Mouse (Mus musculus): ENCODE data around the gene Otc.

Otc gene

DNA sequence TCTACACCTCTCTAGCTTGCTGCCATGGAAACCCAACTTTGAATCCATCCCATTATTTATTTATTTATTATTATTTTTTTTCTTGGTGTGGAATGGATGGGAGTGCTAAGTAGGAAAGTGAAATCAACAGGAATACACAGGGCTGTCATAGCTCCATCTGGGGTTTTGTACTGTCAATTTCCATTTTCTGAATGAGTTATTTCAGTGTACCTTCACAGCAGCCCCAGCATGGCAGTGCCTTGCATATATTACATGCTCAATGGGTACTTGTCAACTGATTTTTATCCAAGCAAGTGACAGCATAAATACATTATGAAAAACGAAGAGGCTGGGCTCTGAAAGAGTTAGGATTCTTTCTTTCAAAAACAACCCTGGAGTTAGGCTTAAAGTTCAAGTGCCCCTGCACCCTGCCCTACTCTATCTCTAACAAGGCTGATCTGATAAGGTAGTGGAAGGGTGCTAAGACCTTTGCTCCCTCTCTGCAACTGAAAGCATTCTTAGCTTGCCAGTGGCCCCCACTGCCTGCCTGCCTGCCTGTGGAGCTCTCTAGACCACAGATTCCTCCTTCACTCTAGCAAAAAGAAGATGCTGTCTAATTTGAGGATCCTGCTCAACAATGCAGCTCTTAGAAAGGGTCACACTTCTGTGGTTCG lies at the start of gene Otc:
Otc (plus strand) TSS at position 454 of the 653 bp plus-strand sequence.
- no peak for DNase-seq (ENCODE audit: low read depth, low spot score)

DNA sequence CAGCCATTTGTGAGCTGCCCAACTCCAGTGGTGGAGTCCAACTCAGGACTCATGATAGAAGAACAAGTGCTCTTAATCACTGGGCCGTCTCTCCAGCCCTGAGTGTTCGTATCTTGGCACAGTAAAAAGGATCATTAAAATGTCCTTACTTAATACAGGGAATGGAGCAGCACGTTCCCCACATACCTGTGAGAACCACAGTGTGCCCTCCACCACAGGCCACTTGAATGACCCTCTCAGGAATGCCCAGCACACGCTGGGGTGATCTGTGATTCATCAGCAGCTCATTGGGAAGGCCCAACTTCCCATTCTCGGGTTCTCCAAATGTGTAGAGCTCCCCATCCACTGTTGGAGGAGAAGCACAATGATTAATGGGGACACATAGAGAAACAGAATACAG lies 46.2 kb upstream of the Otc start:
- no peak for DNase-seq (ENCODE audit: low read depth, low spot score)

DNA sequence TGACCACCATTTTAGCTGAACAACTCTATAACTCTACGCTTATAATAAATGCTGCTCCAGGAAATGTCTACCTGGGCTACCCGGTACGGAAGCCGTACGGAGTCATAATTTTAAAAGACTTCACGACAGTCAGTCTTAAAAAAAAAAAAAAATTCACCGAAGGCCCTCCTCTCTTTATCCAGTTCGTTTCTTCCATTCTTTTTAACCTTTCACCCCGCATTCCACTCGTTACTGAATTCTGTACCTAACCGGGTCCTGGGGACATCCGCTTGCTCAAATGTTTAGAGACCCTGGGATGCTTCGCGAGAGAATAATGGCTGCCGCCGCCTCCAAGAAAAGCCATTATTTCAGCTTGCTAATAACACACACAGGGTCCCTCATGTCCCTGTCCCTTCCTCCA lies 36.1 kb upstream of the Otc start:
- peak; percentile 40 for DNase-seq (ENCODE audit: low read depth, low spot score)

DNA sequence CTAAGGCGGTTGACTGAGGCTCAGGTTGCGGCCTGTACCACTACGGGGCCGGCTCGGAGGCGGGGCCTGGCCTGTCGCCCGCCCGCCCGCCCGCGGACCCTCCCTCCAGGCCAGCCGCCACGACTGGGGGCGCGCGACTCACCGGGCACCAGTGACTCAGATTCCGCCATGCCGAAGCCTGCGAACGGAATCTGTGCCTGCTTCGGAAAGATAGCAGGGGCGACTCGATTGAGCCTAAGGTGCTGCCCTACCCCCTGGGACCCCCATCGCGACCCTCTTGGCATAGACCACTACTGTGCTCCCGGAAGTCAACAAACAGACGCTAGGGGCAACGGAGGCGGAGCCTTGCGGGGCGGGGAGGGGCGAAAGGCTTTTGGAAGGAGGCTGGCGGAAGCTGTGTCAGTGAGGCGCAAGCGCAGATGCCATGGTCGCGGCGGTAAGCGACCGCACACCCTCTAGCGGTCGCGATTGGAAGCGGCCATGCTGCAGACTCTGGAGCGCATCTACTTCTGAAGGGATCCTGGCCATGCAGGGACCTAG lies 35.6 kb upstream of the Otc start, which contains the start of gene Rpgr:
Rpgr (minus strand) TSS at position 511 of the 540 bp plus-strand sequence.
- peak; percentile 88 for DNase-seq (ENCODE audit: low read depth, low spot score)

DNA sequence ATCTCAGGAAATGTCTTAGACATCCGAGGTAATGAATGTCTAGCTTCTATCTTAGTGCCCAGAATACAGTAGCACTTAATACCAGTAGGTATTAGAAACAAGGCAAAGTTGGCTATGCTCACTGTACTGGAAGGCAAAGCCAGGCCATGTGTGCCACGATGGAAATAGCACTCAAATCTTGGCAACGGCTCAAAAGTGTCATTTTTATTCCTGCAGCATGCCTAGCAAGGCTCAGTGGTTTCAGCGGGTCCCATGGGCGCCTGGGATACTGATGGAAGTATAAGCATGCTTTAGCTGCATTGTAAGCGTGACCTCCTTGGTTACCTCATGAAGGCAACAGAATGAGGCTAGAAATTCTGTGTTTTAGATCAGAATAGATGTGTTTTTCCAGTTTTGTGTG lies 32.8 kb upstream of the Otc start:
- DNase-seq (ENCODE audit: low read depth, low spot score): peak; percentile 25

DNA sequence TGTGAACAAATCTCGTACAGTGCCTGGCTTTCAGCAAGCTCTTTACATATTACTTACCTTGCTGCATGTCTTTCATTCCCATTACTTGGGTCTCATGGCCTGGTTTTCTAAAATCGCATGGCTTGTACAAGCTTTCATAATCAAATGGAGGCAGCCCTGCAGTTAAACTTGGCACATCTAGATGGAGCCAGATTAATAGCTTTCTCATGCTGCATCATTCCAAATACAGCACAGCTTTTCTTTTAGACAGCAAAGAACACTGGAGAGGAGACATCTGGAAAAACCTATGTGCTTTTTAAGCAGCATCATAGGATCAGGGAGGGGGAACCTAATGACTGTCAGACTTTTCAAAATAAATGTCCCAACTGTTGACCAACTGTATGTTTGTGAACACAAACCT lies 19.1 kb upstream of the Otc start:
- DNase-seq (ENCODE audit: low read depth, low spot score): peak; percentile 33

DNA sequence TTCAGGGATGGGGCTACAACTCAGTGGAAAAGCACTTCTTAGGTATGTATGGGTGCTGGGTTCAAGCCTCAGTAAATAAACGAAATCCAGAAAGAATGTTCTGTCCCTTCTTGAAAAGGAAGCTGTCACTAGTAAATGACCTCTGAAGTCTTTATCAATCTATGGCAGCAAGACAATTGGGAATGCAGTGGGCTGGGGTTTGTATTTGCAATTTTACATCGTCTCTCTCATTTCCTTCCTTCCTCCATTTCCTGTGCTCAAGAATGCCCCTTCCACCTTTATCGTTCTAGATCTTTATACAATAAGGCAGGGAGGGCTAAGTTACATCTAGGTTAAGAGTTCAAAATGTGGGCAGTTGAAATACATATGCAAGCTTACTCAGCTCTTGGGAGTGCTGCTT lies 17.5 kb upstream of the Otc start:
- no peak for DNase-seq (ENCODE audit: low read depth, low spot score)

DNA sequence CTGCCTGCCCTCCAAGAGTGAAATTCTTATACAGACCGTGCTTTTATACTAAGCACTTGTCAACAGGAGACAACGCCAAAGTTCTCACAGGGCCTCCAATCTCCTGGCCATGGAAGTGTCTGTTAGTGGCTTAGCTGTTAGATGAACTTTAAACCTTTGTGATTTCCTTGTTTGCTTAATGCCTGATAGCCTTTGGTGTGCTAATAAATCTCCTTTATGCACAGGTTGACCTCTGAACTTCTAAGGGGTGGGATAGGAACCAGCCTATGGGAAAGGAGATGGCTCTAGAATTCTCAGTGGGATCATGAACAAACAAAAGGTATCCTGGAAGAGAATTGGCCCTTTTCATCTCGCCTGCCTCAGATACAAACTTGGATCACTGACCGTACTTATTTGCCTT lies 12.6 kb upstream of the Otc start:
- no peak for DNase-seq (ENCODE audit: low read depth, low spot score)

DNA sequence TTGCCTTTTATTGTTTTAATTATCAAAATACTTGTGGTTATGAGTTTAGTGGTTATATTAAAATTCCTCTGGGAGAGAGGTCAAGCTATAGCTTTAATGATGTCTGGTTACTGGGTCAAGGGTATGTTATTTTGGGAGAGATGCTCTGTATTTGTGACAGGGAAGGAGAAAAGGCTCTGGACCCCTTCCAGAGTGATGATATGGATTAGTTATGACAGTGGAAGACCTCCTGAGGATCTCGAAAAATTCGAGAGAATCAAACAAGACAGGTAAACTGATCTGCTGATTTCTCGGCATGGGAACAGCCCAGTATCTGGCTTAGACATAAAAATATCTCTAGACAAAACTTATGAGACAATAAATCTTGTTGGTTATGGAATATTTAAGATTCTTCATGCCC lies 8.2 kb upstream of the Otc start:
- no peak for DNase-seq (ENCODE audit: low read depth, low spot score)

DNA sequence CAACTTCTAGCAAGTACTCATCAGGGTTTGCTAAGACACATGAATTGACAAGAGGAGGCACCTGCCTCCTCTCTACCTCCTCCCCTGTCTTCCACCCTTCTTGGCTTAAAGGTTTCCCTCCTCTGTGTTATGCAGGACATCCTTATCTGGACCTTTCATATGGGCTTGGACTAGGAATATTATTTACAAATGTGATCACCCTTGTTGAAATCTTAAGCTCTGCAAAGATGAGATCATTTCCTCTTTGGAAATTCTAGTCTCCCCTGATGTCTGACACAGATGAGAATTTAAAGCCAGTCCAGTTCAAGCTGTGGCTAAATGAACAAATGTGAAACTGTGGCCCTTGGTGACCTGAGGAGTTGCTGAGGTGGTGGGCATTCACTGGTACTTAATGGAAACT lies 748 bp upstream of the Otc start:
- no peak for DNase-seq (ENCODE audit: low read depth, low spot score)

DNA sequence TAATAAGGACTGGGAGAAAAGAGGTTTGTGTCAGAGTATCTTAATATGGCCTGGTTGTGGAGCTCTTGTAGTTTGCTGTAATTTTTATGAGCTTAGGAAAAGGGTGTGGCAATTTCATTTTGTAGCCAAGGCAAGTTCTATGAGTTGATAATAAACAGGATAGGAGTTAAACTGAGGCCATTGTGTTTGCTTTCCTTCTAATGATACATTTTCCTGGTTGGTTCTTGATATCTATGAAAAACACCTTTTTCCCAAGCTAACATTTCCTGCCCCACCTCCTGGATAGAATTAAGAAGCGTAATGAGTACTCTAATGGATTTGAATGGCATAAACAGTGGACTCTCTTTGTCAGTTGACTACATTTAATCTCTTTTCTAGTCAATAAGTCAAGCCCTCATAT lies 5.7 kb downstream of the Otc start:
- no peak for DNase-seq (ENCODE audit: low read depth, low spot score)

DNA sequence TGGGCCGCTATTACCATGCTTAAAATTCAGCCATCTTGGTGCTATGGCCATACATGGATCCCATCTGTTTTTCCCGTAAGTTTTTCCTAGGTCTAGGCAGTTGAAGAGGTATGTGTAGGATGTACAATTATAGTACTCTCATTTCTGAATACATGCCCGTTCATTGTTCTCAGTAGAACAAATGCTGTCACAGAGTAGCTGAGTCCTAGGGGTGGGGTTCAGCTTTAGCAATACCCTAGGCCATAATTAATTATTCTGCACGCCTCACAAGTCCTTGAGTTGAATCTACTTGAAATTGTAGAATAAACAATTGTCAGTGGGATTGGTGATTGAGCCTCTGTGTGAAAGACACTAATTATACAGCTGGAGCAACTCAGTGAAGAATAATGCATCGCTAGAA lies 6.2 kb downstream of the Otc start:
- DNase-seq (ENCODE audit: low read depth, low spot score): no peak

DNA sequence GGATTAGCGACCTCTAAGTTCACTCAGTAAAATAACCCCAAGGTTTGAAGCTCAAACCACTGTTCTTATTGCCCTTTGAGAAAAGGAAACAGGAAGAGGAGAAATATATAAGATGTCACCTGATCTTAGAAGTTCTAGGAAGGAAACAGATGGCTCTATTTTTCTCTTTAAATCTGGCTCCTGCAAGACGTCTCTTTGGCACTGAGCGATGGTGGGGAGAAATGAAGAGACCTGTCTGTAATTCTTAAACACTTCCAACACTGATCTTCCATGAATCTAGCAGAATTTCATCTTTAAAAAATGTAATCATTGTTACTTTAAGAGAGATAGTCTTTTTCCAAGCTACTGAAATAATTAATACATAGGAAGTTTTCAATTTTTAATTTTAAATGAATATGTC lies 16.2 kb downstream of the Otc start:
- DNase-seq (ENCODE audit: low read depth, low spot score): no peak

DNA sequence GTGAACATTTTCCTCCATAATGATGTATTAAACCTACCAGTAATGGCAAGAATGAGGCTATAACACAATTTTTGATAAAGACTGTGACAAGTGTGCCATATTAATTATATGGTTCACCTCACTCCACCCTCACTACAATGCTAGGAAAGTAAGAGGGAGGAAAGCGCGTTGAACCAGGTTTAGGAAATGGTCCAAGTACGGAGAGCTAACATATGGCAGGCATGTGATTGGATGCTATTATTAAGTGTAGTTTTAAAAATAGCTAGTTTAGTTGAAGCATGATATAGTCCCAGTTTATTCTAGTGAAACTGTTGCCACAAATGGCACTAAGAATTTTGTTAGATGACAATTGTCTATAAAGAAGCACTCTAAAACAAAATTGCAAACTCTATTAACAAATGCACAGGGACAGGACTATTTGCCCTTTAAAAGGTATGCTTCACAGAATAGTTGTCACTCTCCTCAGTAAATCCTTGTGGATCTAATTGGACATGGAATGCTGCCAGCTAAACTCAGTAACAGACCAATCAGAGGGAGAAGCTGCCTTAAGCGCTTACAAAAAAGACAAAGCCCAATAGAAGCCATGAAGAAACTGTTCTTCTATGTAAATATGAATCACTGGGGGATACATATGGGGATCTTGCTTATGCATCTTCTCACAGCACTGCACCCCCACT lies 16.8 kb downstream of the Otc start:
- DNase-seq (ENCODE audit: low read depth, low spot score): no peak

DNA sequence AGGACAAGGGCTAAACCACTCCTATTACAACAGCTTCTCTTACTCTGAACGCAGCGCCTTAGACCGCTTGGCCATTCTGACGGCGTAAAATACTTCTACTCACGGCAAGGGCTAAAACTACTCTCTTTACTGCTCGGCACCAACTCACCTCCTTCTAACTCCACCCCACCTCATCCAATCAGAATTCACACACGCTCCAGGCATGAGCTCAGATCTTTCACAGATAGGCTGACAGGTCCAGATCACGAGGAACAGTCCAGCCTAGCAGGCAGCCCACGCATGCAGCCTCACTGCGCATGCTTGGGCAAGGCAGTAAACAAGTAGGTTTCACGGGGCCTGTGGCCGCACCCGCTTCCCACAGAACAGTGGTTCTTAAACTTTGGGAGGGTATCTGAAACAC lies 45.2 kb downstream of the Otc start:
- no peak for DNase-seq (ENCODE audit: low read depth, low spot score)

DNA sequence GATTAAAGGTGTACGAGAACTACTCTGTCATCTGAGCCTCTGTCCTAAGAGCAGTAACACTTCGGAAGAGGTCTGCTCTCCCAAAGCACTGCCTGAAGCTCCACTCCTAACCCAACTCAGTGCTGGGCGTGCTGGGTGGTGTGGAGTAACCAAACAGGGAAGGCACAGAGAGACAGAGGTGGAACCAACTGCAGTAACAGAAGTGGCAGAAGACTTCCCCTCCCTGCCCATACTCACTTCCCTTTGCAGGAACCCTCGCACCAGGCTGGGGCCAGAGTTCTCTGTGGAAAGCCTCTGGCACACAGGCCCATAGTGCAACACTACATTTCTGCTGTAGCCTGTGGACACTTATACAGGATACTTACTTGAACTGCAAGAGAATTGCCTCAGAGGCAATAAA lies 66.1 kb downstream of the Otc start:
- DNase-seq (ENCODE audit: low read depth, low spot score): no peak

DNA sequence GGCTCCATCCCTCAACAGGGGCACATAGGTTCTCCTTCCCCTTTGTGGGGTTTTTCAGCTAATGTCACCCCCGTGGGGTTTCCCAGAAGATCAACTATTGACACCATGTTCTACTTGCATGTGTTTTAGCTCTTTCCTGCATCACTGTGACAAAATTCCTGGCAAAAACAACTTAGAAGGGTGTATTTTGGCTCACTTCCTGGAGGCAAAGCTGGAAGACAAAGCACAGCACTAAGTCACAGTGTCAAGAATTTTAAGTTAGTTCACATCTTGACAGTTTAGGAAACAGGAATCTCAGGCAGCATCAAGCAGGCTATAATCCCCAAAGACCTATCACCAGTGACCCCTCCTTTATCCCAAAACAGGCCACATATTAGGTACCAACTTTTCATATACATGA lies 78.1 kb downstream of the Otc start:
- peak; percentile 27 for DNase-seq (ENCODE audit: low read depth, low spot score)

DNA sequence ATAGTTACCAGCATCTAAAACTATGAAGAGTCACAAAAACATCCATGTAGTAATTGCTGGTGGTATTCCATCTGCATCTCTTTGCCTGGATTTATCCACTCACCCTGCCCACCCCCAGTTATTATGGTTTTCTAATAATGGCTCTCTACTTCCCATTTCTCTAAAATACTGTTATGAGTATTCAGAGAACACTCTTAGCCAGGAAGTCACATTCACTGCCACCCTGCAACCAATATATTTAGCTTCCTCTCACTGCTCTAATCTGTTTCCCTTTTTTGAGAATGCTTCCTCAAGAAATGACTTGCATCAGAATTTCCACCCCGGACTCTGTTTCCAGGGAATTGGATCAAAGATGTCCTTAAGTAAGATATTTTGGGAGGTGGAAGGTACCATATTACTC lies 79.6 kb downstream of the Otc start:
- no peak for DNase-seq (ENCODE audit: low read depth, low spot score)

DNA sequence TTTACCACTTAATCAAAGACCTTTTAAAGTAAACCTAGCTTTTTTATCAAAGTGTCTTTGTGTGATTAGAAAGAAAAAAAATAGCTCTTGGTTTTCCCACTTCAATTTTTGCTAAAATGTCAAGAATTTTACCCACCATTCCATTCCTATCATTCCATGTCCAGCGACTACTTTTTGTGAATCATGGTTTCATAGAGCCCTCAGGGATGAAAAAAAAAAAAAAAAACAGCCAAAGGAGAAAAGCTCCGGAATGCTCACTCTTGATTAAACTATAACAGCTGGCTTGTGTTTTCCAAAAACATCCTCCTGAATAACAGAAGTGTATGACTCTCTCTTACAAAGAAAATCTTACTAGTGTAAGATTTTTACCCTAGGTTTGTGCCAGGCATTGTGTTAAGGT lies 84.7 kb downstream of the Otc start:
- DNase-seq (ENCODE audit: low read depth, low spot score): peak; percentile 73

DNA sequence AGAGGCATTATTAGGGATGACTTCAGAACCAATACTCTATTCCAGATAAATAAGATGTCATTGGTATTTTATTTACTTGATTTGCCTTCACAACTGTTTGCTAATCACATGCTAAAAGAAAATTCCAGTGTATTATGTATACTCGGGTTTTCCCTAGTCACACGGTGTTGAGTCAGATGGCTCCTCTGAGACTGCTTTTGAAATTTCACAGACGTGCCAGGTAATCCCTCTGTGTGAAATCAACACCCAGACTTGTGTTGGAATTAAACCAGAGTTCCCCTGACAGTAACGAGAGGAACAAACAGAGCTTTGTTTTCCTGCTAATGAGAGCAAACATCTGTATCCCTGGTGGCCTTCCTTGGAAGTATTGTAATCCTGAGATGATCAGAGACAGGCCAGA lies 103.8 kb downstream of the Otc start:
- peak; percentile 59 for DNase-seq (ENCODE audit: low read depth, low spot score)
